In the genomic region with DNA sequence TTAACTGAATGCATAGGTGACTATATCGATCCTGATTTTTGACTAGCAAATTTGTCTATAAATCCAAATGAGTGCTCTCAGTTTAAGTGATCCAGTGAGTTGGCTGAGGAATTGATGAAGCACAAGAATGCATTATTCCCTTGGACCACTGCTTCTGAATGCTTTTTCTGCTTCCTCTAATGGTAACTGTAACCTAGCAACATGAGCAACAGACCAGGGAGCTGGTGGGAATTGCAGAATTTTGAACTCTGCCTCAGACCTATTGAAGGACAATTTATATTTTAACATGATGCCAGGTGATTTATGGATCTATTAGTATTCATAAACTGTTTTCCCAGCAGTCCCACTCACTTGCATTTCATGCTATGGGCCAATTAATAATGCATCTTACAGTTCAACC, we compare ENCODE assay signal across 14 mouse cellular contexts.
"Had no signal": no experiment of that assay in that cellular context is flagged by ENCODE, and none has a peak within 500 bp of the region (broad histone marks: within the 10 kb centered on the region; RNA-seq: fewer than 3 reads in every experiment).

No protein-coding gene starts in this region.

- H3K4me1 ChIP-seq: limb, embryonic 12.5 days; megakaryocyte, embryonic 14.5 days; neural tube, embryonic 13.5 days had no signal

- ATAC-seq: lung, postnatal 0 days had no signal

- H3K9me3 ChIP-seq: limb, embryonic 12.5 days; megakaryocyte, embryonic 14.5 days; neural tube, embryonic 13.5 days had no signal

- H3K27me3 ChIP-seq: limb, embryonic 12.5 days; megakaryocyte, embryonic 14.5 days; neural tube, embryonic 13.5 days had no signal

- H3K4me2 ChIP-seq: limb, embryonic 12.5 days; neural tube, embryonic 13.5 days had no signal

- H3K4me3 ChIP-seq: layer of hippocampus, adult 2 months; limb, embryonic 12.5 days; megakaryocyte, embryonic 14.5 days; neural tube, embryonic 13.5 days had no signal

- DNase-seq: kidney, adult 18-20 months; kidney, postnatal 10 days; kidney, postnatal 4 days; lung, adult 18-20 months; lung, postnatal 4 days; right cerebral cortex, adult 18-20 months; right cerebral cortex, postnatal 25 days; thymus, postnatal 4 days had no signal

- H3K36me3 ChIP-seq: limb, embryonic 12.5 days; neural tube, embryonic 13.5 days had no signal

- H3K27ac ChIP-seq: layer of hippocampus, adult 2 months; limb, embryonic 12.5 days; liver, embryonic 14.5 days; neural tube, embryonic 13.5 days had no signal

- H3K9ac ChIP-seq: limb, embryonic 12.5 days; liver, embryonic 14.5 days; neural tube, embryonic 13.5 days had no signal
